Mouse (Mus musculus) kidney, embryonic 15.5 days (tissue): Measurements from ENCODE around the gene Arpp19. TPM values are rescaled to one million over a fixed set of nuclear protein-coding genes. Genes with fewer than 3 reads are reported as not detected.

Experiments used
- ATAC-seq: fragments of 200-750 bp; cut with Nextera tagmentation; replicated peaks from 2 replicates; pipeline ENCODE4 v1.8.0; 2017; ENCODE audit warnings: moderate TSS enrichment; ENCODE audit not compliant: low FRiP score
- H3K27ac ChIP-seq: fragments of 300-500 bp; sonication (generic); 2 replicates; pipeline ENCODE4 v1.5.1; 2015; ENCODE audit warnings: mild to moderate bottlenecking, inconsistent platforms
- H3K27me3 ChIP-seq: fragments of 300-500 bp; sonication (generic); 2 replicates; pipeline ENCODE4 v1.6.1; 2015; ENCODE audit warnings: inconsistent platforms
- H3K36me3 ChIP-seq: fragments of 300-500 bp; sonication (generic); 2 replicates; pipeline ENCODE4 v1.6.1; 2015; ENCODE audit warnings: inconsistent platforms
- H3K4me1 ChIP-seq: fragments of 300-500 bp; sonication (generic); 2 replicates; pipeline ENCODE4 v1.6.1; 2015; ENCODE audit warnings: inconsistent platforms
- H3K4me2 ChIP-seq: fragments of 300-500 bp; sonication (generic); 2 replicates; pipeline ENCODE4 v1.6.1; 2015; ENCODE audit warnings: moderate library complexity, mild to moderate bottlenecking, inconsistent platforms
- H3K4me3 ChIP-seq: fragments of 300-500 bp; sonication (generic); replicated peaks from 2 replicates; pipeline ENCODE4 v1.5.1; 2015; ENCODE audit warnings: mild to moderate bottlenecking, inconsistent platforms
- H3K9ac ChIP-seq: fragments of 300-500 bp; sonication (generic); 2 replicates; pipeline ENCODE4 v1.6.1; 2015; ENCODE audit warnings: mild to moderate bottlenecking, inconsistent platforms
- H3K9me3 ChIP-seq: fragments of 300-500 bp; sonication (generic); replicated peaks from 2 replicates; pipeline ENCODE4 v1.6.1; 2016; ENCODE audit warnings: inconsistent platforms
- WGBS: fragments of 180-500 bp; shearing (Covaris S2); methylation state at CpG from one replicate; pipeline ENCODE4 v1.1.7; 2015; ENCODE audit warnings: mixed read lengths; 5-methylcytosine and 5-hydroxymethylcytosine counted together
- polyA plus RNA-seq: library from polyadenylated mRNA; unstranded; fragments of >200 nt; fragmentation: Nextera tagmentation; extraction: Ambion mirVana; gene quantifications from 2 replicates; pipeline ENCODE4 v1.2.1, GENCODE M21; 2015

Arpp19 gene
- 283 and 322 TPM in 2 replicates for polyA plus RNA-seq

DNA sequence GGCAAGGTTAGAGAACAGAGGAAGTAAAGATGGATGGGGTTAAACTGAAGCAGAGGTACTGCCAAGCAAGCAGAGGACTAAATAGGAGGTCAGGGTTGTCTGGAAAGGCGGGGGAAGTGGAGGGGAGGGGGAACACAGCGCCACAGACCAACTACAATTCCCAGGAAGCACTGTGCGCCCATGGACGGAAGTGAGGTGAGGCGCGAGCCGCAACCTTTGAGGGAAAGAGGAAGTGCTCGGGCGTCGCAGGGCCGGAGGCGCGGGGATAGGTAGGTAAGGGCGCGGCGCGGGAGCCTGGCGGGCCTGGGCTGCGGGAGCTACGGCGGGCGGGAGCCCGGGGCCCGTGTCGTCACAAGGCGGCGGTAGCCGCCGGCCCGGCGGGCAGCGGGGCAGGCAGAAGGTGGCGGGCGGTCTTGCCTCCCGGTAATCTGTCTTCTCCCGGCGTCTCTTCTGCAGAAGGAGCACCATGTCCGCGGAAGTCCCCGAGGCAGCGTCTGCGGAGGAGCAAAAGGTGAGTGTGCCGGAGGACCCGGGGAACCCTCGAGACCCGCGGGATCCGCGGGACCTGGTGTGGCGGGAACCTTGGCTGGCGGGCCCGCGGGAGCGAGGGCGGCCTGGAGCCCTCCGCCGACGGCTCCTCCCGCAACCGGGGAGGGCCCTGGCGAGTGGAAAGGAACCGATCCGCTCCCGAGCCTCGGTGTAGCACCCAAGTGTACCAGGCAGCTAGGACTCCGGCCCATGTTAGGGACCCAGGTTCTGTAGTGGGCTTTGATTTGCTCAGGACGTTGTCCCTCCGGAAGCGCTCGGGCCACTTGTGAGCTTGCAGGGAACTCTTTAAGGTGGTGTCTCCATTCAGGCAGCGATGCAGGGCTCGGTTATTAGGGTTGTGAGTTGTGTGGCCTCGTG lies at the start of gene Arpp19:
Arpp19 (plus strand) TSS at position 164 of the 906 bp plus-strand sequence.
- H3K27me3 ChIP-seq, result no peaks in the 10 kb centered on the region
- H3K27ac ChIP-seq, result peak within 1 kb of the TSS; percentile 83
- no peaks in the 10 kb centered on the region for H3K9me3 ChIP-seq
- peak within 1 kb of the TSS; percentile 58 for H3K4me2 ChIP-seq
- ATAC-seq, result peak; percentile 95
- H3K36me3 ChIP-seq, result no peaks in the 10 kb centered on the region
- H3K4me3 ChIP-seq, result peak within 1 kb of the TSS; percentile 98
- WGBS, result under 1% methylated on average over 72 of the region's 73 CpGs
- peaks cover 12% of the 10 kb centered on the region for H3K4me1 ChIP-seq
- H3K9ac ChIP-seq, result peak within 1 kb of the TSS; percentile 92

GRCm38 (mm10) chr9:74988893-74989460 lies 48.4 kb upstream of the Arpp19 start:
- Histone ChIP-seq H3K4me2 (no peak overlapping the region), H3K36me3 (no peaks in the 10 kb centered on the region), H3K27ac (no peak overlapping the region), H3K27me3 (no peaks in the 10 kb centered on the region), H3K4me1 (peaks cover 4% of the 10 kb centered on the region; the same call in 1 of the 2 replicates), H3K4me3 (no peak overlapping the region), H3K9me3 (no peaks in the 10 kb centered on the region), H3K9ac (no peak overlapping the region)
- WGBS, result 91% methylated on average over 7 of the region's 7 CpGs
- ATAC-seq, result no peak

- Histone ChIP-seq H3K36me3 (no peaks in the 10 kb centered on the region), H3K9ac (no peak overlapping the region), H3K27me3 (no peaks in the 10 kb centered on the region), H3K4me3 (no peak overlapping the region), H3K27ac (no peak overlapping the region), H3K9me3 (no peaks in the 10 kb centered on the region), H3K4me1 (peaks cover 4% of the 10 kb centered on the region; the same call in 1 of the 2 replicates), H3K4me2 (no peak overlapping the region)
- WGBS, result 85% methylated on average over 2 of the region's 2 CpGs
- no peak for ATAC-seq
Measured at GRCm38 (mm10) chr9:74989990-74990389, 47.4 kb upstream of the Arpp19 start.

DNA sequence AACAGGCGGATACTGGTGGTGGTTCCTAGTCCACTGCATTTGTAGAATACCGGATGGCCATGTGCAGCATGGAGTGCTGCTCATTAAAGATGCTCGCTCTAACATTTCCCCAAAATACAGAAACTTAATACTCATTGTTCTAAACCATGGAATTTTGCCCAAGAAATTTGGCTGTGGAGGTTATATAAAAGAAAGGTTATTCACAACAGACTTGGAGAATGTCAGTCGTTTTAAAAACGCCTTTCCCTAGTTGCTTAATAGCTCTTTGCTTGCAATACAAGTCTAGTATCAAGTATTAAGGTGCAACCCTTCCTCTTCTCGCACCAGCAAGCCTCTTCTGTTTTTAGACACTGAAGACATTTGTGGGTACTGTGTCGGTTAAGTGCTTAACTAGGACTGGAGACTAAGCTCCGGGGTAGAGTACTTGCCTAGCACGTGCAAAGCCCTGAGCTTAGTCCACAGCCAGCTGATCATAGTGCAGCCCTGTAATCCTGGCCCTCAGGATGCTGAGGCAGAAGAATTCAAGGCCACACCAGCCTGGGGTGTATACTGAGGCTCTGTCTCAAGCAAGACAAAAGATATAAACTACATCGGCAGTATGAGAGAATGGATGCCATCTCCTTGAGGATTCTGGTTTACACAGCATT lies 42.7 kb upstream of the Arpp19 start:
- no peaks in the 10 kb centered on the region for H3K36me3 ChIP-seq
- no peak for ATAC-seq
- WGBS, result 88% methylated on average over 10 of the region's 10 CpGs

GRCm38 (mm10) chr9:74996349-74996748 lies 41.1 kb upstream of the Arpp19 start:
- 0 out of 2 replicates have a peak, but pooled peaks cover 2% of the 10 kb centered on the region for H3K4me1 ChIP-seq
- no peak overlapping the region for H3K9ac ChIP-seq
- no peaks in the 10 kb centered on the region for H3K9me3 ChIP-seq
- H3K27me3 ChIP-seq, result no peaks in the 10 kb centered on the region
- no peak overlapping the region for H3K4me3 ChIP-seq
- no peak for ATAC-seq
- H3K27ac ChIP-seq, result no peak overlapping the region
- WGBS, result 72% methylated on average over 2 of the region's 2 CpGs
- H3K36me3 ChIP-seq, result no peaks in the 10 kb centered on the region
- H3K4me2 ChIP-seq, result no peak overlapping the region

More for the DNA sequence above, 42.7 kb upstream of the Arpp19 start:
- no peak overlapping the region for H3K9ac ChIP-seq
- H3K4me1 ChIP-seq, result 0 out of 2 replicates have a peak, but pooled peaks cover 2% of the 10 kb centered on the region
- no peak overlapping the region for H3K27ac ChIP-seq
- no peaks in the 10 kb centered on the region for H3K9me3 ChIP-seq
- no peak overlapping the region for H3K4me2 ChIP-seq
- no peak overlapping the region for H3K4me3 ChIP-seq
- no peaks in the 10 kb centered on the region for H3K27me3 ChIP-seq

- Histone ChIP-seq H3K27ac (no peak overlapping the region), H3K4me3 (no peak overlapping the region), H3K4me1 (peaks cover 5% of the 10 kb centered on the region; the same call in 1 of the 2 replicates), H3K27me3 (no peaks in the 10 kb centered on the region), H3K9me3 (no peaks in the 10 kb centered on the region), H3K9ac (no peak overlapping the region), H3K36me3 (no peaks in the 10 kb centered on the region), H3K4me2 (no peak overlapping the region)
- no peak for ATAC-seq
Measured at GRCm38 (mm10) chr9:74997976-74998375, 39.4 kb upstream of the Arpp19 start.

DNA sequence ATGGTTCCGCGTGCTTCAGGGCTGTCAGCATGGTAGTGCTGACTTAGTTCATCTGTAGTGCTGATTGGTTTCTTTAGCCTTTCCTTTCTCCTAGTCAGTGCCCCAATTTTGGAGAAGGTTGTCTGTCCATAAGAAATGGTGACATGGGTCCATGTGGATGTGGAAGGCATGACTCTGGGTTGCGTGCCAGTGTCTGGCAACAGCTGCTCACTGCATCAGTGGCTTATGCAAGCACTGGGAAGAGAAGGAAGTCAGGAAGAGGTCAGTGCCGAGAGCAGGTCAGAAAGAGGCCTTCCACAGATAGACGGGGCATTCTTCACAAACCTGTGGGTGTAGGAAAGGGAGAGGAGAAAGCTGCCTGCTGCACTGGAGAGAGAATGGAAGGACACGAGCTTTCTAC lies 36.4 kb upstream of the Arpp19 start:
- no peak overlapping the region for H3K27ac ChIP-seq
- H3K4me2 ChIP-seq, result no peak overlapping the region
- no peak overlapping the region for H3K4me3 ChIP-seq
- peaks cover 4% of the 10 kb centered on the region for H3K36me3 ChIP-seq
- H3K27me3 ChIP-seq, result no peaks in the 10 kb centered on the region
- WGBS, result 68% methylated on average over 6 of the region's 6 CpGs
- H3K9me3 ChIP-seq, result no peaks in the 10 kb centered on the region
- H3K4me1 ChIP-seq, result peaks cover 5% of the 10 kb centered on the region; the same call in 1 of the 2 replicates
- H3K9ac ChIP-seq, result no peak overlapping the region
- ATAC-seq, result no peak

- 0 out of 2 replicates have a peak overlapping the region, but pooled peaks have one; percentile 2 for H3K27ac ChIP-seq
- H3K4me3 ChIP-seq, result no peak overlapping the region
- no peak overlapping the region for H3K4me2 ChIP-seq
- H3K36me3 ChIP-seq, result peaks cover 9% of the 10 kb centered on the region
- H3K9me3 ChIP-seq, result no peaks in the 10 kb centered on the region
- peaks cover 5% of the 10 kb centered on the region; the same call in 1 of the 2 replicates for H3K4me1 ChIP-seq
- no peaks in the 10 kb centered on the region for H3K27me3 ChIP-seq
- no peak for ATAC-seq
- no peak overlapping the region for H3K9ac ChIP-seq
- WGBS, result 57% methylated on average over 5 of the region's 5 CpGs
Measured at GRCm38 (mm10) chr9:75001611-75002204, 35.7 kb upstream of the Arpp19 start.

DNA sequence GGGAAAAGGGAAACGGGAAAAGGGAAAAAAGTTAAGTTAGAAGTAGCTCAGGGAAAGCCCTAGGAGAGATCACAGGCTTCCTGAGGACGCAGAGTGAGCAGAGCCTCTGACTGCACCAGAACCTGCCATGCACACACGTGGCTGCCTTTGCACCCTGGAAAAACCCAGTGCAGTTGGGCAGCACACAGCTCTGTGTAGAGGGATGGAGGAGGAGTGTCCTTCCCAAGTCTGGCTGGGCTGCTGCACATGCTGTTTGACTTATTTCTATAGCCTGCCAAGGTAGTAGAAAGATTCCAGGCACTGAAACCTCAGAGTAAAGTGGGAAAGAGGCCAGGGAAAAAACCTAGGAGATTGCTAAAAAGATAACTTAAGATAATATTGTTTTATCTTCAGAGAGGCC lies 35.2 kb upstream of the Arpp19 start:
- no peak for ATAC-seq
- no peak overlapping the region for H3K27ac ChIP-seq
- 55% methylated on average over 3 of the region's 3 CpGs for WGBS

DNA sequence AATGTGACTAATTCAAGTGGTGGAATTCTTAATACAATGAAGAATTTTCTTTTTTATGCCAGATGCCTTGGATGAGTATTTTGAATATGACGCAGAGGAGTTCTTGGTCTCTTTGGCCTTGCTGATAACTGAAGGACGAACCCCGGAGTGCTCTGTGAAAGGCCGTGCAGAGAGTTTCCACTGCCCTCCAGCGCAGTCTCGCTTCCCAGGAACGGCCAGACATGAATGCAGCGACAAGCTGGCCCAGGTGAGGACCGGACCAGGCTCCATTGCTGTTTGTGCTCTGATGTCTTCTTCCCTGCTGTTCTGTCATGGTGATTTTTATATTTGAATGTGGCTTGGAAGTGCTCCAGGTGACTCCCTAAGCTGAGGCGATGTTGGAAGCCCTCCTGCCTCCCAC lies 33.2 kb upstream of the Arpp19 start:
- 92% methylated on average over 10 of the region's 10 CpGs for WGBS
- no peak overlapping the region for H3K4me2 ChIP-seq

More for the DNA sequence above, 35.2 kb upstream of the Arpp19 start:
- peaks cover 5% of the 10 kb centered on the region; the same call in 1 of the 2 replicates for H3K4me1 ChIP-seq
- H3K9ac ChIP-seq, result no peak overlapping the region
- no peak overlapping the region for H3K4me3 ChIP-seq
- H3K9me3 ChIP-seq, result no peaks in the 10 kb centered on the region
- H3K36me3 ChIP-seq, result peaks cover 14% of the 10 kb centered on the region
- no peaks in the 10 kb centered on the region for H3K27me3 ChIP-seq
- H3K4me2 ChIP-seq, result no peak overlapping the region

GRCm38 (mm10) chr9:75016591-75016990 lies 20.8 kb upstream of the Arpp19 start:
- 96% methylated on average over 2 of the region's 2 CpGs for WGBS

More for the DNA sequence above, 33.2 kb upstream of the Arpp19 start:
- ATAC-seq, result no peak
- Histone ChIP-seq H3K4me3 (no peak overlapping the region), H3K9me3 (no peaks in the 10 kb centered on the region), H3K27ac (no peak overlapping the region), H3K36me3 (peaks cover 24% of the 10 kb centered on the region), H3K4me1 (peaks cover 3% of the 10 kb centered on the region; the same call in 1 of the 2 replicates), H3K27me3 (no peaks in the 10 kb centered on the region), H3K9ac (no peak overlapping the region)

More at GRCm38 (mm10) chr9:75016591-75016990, 20.8 kb upstream of the Arpp19 start:
- peaks cover 38% of the 10 kb centered on the region for H3K36me3 ChIP-seq
- no peaks in the 10 kb centered on the region for H3K4me1 ChIP-seq
- H3K27me3 ChIP-seq, result no peaks in the 10 kb centered on the region
- no peak overlapping the region for H3K4me2 ChIP-seq
- no peaks in the 10 kb centered on the region for H3K9me3 ChIP-seq
- ATAC-seq, result no peak
- no peak overlapping the region for H3K27ac ChIP-seq
- H3K4me3 ChIP-seq, result no peak overlapping the region
- no peak overlapping the region for H3K9ac ChIP-seq
